Mouse (Mus musculus) hindbrain, postnatal 0 days (tissue): ENCODE results near the gene Gm1123. TPM values are rescaled to one million over a fixed set of nuclear protein-coding genes. Genes with fewer than 3 reads are reported as not detected.
A peak's percentile ranks its signal among the peaks of the same experiment; 100 is the strongest.

Source experiments
- ATAC-seq: fragments of 200-750 bp; cut with Nextera tagmentation; 2 replicates; pipeline ENCODE4 v1.8.0; 2017; ENCODE audit warnings: mild to moderate bottlenecking, moderate TSS enrichment, moderate library complexity
- DNase-seq: peaks from one replicate; pipeline ENCODE4 v3.0.0-alpha.2; 2015; ENCODE audit warnings: low spot score
- H3K27ac ChIP-seq: fragments of 300-500 bp; sonication (generic); 2 replicates; pipeline ENCODE4 v1.5.1; 2014; ENCODE audit warnings: mild to moderate bottlenecking
- H3K27me3 ChIP-seq: fragments of 300-500 bp; sonication (generic); 2 replicates; pipeline ENCODE4 v1.6.1; 2014; ENCODE audit warnings: low read length, mixed read lengths; ENCODE audit not compliant: insufficient read depth
- H3K36me3 ChIP-seq: fragments of 300-500 bp; sonication (generic); 2 replicates; pipeline ENCODE4 v1.6.1; 2014; ENCODE audit warnings: low read length, mixed read lengths; ENCODE audit not compliant: insufficient read depth
- H3K4me1 ChIP-seq: fragments of 300-500 bp; sonication (generic); 2 replicates; pipeline ENCODE4 v1.6.1; 2014; ENCODE audit warnings: antibody characterized with exemption, low read length, mixed read lengths; ENCODE audit not compliant: insufficient read depth
- H3K4me2 ChIP-seq: fragments of 300-500 bp; sonication (generic); 2 replicates; pipeline ENCODE4 v1.6.1; 2014; ENCODE audit warnings: low read depth, mild to moderate bottlenecking, low read length, moderate library complexity, mixed read lengths
- H3K4me3 ChIP-seq: fragments of 300-500 bp; sonication (generic); 2 replicates; pipeline ENCODE4 v1.5.1; 2014; ENCODE audit warnings: low read length
- H3K9ac ChIP-seq: fragments of 300-500 bp; sonication (generic); replicated peaks from 2 replicates; pipeline ENCODE4 v1.6.1; 2014; ENCODE audit warnings: mild to moderate bottlenecking, low read length, moderate library complexity, mixed read lengths
- H3K9me3 ChIP-seq: fragments of 300-500 bp; sonication (generic); 2 replicates; pipeline ENCODE4 v1.6.1; 2016; ENCODE audit warnings: low read length, mixed read lengths
- CTCF ChIP-seq: IDR thresholded peaks from 2 replicates; pipeline ENCODE4 v1.5.1; 2016; ENCODE audit warnings: antibody characterized with exemption, control low read depth, low read depth
- WGBS: fragments of 180-500 bp; shearing (Covaris S2); extraction: QIAGEN DNeasy Blood & Tissue Kit; methylation state at CpG from one replicate; pipeline ENCODE4 v1.1.7; 2014; 5-methylcytosine and 5-hydroxymethylcytosine counted together
- polyA plus RNA-seq: library from polyadenylated mRNA; unstranded; fragments of >200 nt; fragmentation: Nextera tagmentation; extraction: Ambion mirVana; gene quantifications from 2 replicates; pipeline ENCODE4 v1.2.1, GENCODE M21; 2015
- total RNA-seq: library from RNA; depleted of rRNA; stranded (reverse); fragments of >200 nt; gene quantifications from 2 replicates; pipeline ENCODE4 v1.2.3, GENCODE M21; 2014; rRNA removed

The Gm1123 gene
- total and polyA plus RNA-seq, 2 experiments from 2014 or later, result 0.09 TPM; not detected in 1

DNA sequence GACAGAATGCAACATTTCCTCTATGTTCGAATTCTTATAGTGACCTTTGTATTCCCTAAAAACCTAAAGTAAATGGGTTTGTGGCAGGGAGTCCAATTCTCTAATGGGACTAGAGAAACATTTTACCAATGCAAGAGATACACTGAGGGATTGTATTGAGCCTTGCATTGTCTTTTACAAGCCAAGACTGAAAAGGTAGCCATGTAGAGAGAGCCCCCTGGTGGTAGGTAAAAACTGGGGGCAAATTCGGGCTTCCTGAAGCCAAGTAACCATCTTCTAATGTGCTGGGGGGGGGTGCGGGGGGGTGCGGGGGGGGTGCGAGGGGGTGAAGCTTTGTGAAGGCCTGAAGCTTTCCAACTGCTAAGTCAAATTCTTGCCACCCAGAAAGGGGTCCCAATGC, 75.2 kb downstream of the Gm1123 start:
- Histone ChIP-seq H3K9ac (no peak overlapping the region), H3K27ac (no peak overlapping the region), H3K36me3 (no peaks in the 10 kb centered on the region), H3K4me2 (no peak overlapping the region), H3K9me3 (no peaks in the 10 kb centered on the region), H3K4me1 (peaks cover 9% of the 10 kb centered on the region; the same call in 1 of the 2 replicates), H3K4me3 (no peak overlapping the region), H3K27me3 (peaks cover 79% of the 10 kb centered on the region)
- TF ChIP-seq CTCF, result peak; percentile 21; the same call in 1 of the 2 replicates
- 15% methylated on average over 5 of the region's 5 CpGs for WGBS
- DNase-seq (no peak), ATAC-seq (no peak)

- Histone ChIP-seq H3K9ac (no peak overlapping the region), H3K4me1 (peaks cover 9% of the 10 kb centered on the region; the same call in 1 of the 2 replicates), H3K36me3 (no peaks in the 10 kb centered on the region), H3K4me3 (no peak overlapping the region), H3K9me3 (no peaks in the 10 kb centered on the region), H3K4me2 (no peak overlapping the region), H3K27ac (no peak overlapping the region), H3K27me3 (peaks cover 79% of the 10 kb centered on the region)
- WGBS, result 35% methylated on average over 3 of the region's 3 CpGs
- TF ChIP-seq CTCF, result no peak
- no peak for DNase-seq
- ATAC-seq, result no peak
Measured at GRCm38 (mm10) chr9:98959851-98960250, 75.7 kb downstream of the Gm1123 start.

GRCm38 (mm10) chr9:98958628-98959027, 76.9 kb downstream of the Gm1123 start:
- DNase-seq (no peak), ATAC-seq (no peak)
- peaks cover 82% of the 10 kb centered on the region for H3K27me3 ChIP-seq
- H3K9ac ChIP-seq, result no peak overlapping the region
- WGBS, result 5% methylated on average over 6 of the region's 6 CpGs
- no peak overlapping the region; the same call in 1 of the 2 replicates for H3K4me3 ChIP-seq
- peaks cover 9% of the 10 kb centered on the region; the same call in 1 of the 2 replicates for H3K4me1 ChIP-seq
- H3K9me3 ChIP-seq, result no peaks in the 10 kb centered on the region
- no peak overlapping the region for H3K27ac ChIP-seq
- no peaks in the 10 kb centered on the region for H3K36me3 ChIP-seq
- no peak overlapping the region for H3K4me2 ChIP-seq
- TF ChIP-seq CTCF, result no peak

GRCm38 (mm10) chr9:98957751-98958351, 77.7 kb downstream of the Gm1123 start:
- ATAC-seq, result no peak
- H3K4me3 ChIP-seq, result no peak overlapping the region

More at GRCm38 (mm10) chr9:98957751-98958351, 77.7 kb downstream of the Gm1123 start:
- Histone ChIP-seq H3K27me3 (peaks cover 79% of the 10 kb centered on the region), H3K27ac (no peak overlapping the region), H3K36me3 (no peaks in the 10 kb centered on the region), H3K4me2 (no peak overlapping the region), H3K9ac (no peak overlapping the region), H3K4me1 (peaks cover 9% of the 10 kb centered on the region; the same call in 1 of the 2 replicates), H3K9me3 (no peaks in the 10 kb centered on the region)
- peak; percentile 15 for DNase-seq
- TF ChIP-seq CTCF, result no peak
- WGBS, result 1% methylated on average over 23 of the region's 23 CpGs

Other genes starting within 250 kb of the Gm1123 start
- gene Prr23a1, start 193.2 kb downstream of the Gm1123 start, total RNA-seq, result not detected in 2 replicates
- not detected in 2 replicates for gene Prr23a1, start 193.2 kb downstream of the Gm1123 start, polyA plus RNA-seq
- gene Prr23a2, start 179.2 kb downstream of the Gm1123 start, total RNA-seq, result not detected in 2 replicates
- gene Prr23a2, start 179.2 kb downstream of the Gm1123 start, polyA plus RNA-seq, result not detected in 2 replicates
- gene Prr23a3, start 170.9 kb downstream of the Gm1123 start, total RNA-seq, result not detected in 2 replicates
- 0.09 TPM in 1 of 2 replicates, not detected in the other for gene Prr23a3, start 170.9 kb downstream of the Gm1123 start, polyA plus RNA-seq
- gene 7420426K07Rik, start 132.6 kb downstream of the Gm1123 start, total RNA-seq, result not detected in 2 replicates
- gene 7420426K07Rik, start 132.6 kb downstream of the Gm1123 start, polyA plus RNA-seq, result not detected in 2 replicates
- gene Foxl2, start 80.4 kb downstream of the Gm1123 start, total RNA-seq, result 0.04 and 0.05 TPM in 2 replicates
- 0.28 and 0.57 TPM in 2 replicates for gene Foxl2, start 80.4 kb downstream of the Gm1123 start, polyA plus RNA-seq
- gene Faim, start 49.3 kb downstream of the Gm1123 start, total RNA-seq, result 31.3 and 32.1 TPM in 2 replicates
- 116 and 123 TPM in 2 replicates for gene Faim, start 49.3 kb downstream of the Gm1123 start, polyA plus RNA-seq
- gene Pik3cb, start 104.9 kb upstream of the Gm1123 start, total RNA-seq, result 4.9 and 5.7 TPM in 2 replicates
- gene Pik3cb, start 104.9 kb upstream of the Gm1123 start, polyA plus RNA-seq, result 3.0 and 3.5 TPM in 2 replicates
- not detected in 2 replicates for gene Faiml, start 201.5 kb upstream of the Gm1123 start, total RNA-seq
- not detected in 2 replicates for gene Faiml, start 201.5 kb upstream of the Gm1123 start, polyA plus RNA-seq
- gene Cep70, start 207.7 kb upstream of the Gm1123 start, total RNA-seq, result 22.7 and 27.9 TPM in 2 replicates
- 44.4 and 50.4 TPM in 2 replicates for gene Cep70, start 207.7 kb upstream of the Gm1123 start, polyA plus RNA-seq